Mouse (Mus musculus): ENCODE data around the gene Cmss1. TPM values are rescaled to one million over a fixed set of nuclear protein-coding genes. Genes with fewer than 3 reads are reported as not detected.

Cmss1 gene
- polyA plus RNA-seq, 1 experiment from 2014 or later, result 33.9 TPM

DNA sequence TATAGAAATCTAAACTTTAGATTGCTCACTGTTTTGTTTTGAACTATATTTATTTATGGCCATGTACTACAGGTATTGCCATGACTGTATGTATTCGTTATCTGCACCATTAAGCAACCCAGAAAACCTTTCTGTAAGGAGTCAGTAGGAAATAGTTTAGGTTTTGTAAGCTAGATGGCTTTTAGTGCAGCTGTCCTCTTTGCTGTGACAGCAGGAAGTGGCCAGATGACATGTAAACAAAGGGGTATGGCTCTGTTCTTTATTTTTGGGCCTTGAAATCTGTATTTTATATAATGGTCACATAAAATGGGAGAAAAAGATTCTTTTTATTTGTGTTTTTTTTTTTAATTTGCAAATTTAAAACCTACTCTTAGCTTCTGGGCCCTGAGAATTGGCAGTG is 71.9 kb downstream of the Cmss1 start:
- WGBS, result 91% methylated on average over 1 of the region's 1 CpGs
- H3K9ac ChIP-seq, result no peak overlapping the region
- no peak overlapping the region for H3K4me3 ChIP-seq
- peaks cover 5% of the 10 kb centered on the region; the same call in 1 of the 2 replicates for H3K4me1 ChIP-seq (replicated peaks)
- no peak for ATAC-seq (ENCODE audit: low FRiP score, low read depth)
- H3K27ac ChIP-seq (replicated peaks), result no peak overlapping the region
- H3K9me3 ChIP-seq, result no peaks in the 10 kb centered on the region
- H3K4me2 ChIP-seq, result no peak overlapping the region
- no peaks in the 10 kb centered on the region for H3K27me3 ChIP-seq
- no peaks in the 10 kb centered on the region for H3K36me3 ChIP-seq

DNA sequence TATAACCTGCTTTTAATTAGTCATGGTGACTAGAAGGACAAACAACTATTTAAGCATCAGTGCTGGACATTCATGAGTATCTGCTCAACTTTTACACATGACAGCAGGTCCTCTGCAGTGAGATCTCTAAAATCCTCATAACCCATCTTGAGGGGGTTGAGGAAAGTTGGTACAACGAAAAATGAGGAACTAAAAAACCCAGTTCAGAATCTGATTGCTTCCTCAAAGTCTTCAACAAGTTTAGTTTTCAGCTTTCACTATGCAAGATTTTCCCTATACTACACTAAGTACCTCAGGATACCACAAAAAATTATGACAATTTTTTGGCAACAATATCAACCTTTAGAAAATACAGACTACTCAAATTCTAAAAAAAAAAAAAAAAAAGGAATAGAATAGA is 72.3 kb downstream of the Cmss1 start:
- H3K27me3 ChIP-seq, result no peaks in the 10 kb centered on the region
- no peak overlapping the region for H3K4me2 ChIP-seq
- WGBS, result 100% methylated on average over 1 of the region's 1 CpGs
- no peak overlapping the region for H3K4me3 ChIP-seq
- no peaks in the 10 kb centered on the region for H3K36me3 ChIP-seq
- peaks cover 5% of the 10 kb centered on the region; the same call in 1 of the 2 replicates for H3K4me1 ChIP-seq (replicated peaks)
- no peak for ATAC-seq (ENCODE audit: low FRiP score, low read depth)
- H3K9me3 ChIP-seq, result no peaks in the 10 kb centered on the region
- H3K9ac ChIP-seq, result no peak overlapping the region
- no peak overlapping the region for H3K27ac ChIP-seq (replicated peaks)

DNA sequence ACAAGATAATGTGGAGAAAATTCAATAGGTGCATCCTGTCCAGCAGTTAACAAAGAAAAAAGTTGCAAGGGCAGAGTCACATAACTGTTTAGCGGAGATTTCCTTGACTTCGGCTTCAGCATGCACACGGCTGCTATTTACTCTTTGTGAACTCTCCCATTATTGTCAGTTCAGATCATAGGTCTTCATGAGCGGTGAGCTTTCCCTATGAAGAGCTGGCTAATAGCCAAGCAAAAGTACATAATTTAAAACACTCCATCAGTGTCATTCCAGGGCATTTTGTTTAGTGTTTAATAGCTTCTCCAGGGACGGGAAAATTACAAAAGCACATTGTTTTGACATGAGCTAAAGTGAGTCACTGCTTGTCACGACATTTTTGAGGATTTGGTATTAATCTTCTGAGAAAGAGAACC is 74.6 kb downstream of the Cmss1 start:
- H3K36me3 ChIP-seq, result no peaks in the 10 kb centered on the region
- H3K9me3 ChIP-seq, result no peaks in the 10 kb centered on the region
- no peaks in the 10 kb centered on the region for H3K27me3 ChIP-seq
- H3K4me2 ChIP-seq, result no peak overlapping the region
- no peak for ATAC-seq (ENCODE audit: low FRiP score, low read depth)
- H3K27ac ChIP-seq (replicated peaks), result no peak overlapping the region
- H3K4me1 ChIP-seq (replicated peaks), result peaks cover 5% of the 10 kb centered on the region; the same call in 1 of the 2 replicates
- WGBS, result 22% methylated on average over 6 of the region's 6 CpGs
- no peak overlapping the region for H3K4me3 ChIP-seq
- H3K9ac ChIP-seq, result no peak overlapping the region

DNA sequence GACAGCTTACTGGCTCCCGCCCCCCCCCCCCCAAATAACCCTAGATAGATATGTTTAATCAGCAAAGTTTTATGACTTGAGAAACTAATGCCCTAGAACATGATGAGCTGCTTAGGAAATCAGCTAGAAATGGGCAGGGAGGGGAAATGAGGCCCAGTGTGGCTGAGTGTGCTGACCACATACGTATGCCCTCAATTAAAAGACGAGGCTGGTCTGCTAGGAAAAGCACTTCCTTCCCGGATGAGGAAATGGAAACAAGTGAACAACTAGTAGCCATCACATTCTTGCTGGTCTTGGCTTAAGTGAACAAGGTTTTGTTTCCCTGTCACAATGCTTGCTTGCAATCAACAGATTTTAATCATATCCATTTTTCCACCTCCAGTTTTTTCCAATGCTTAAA is 76.1 kb downstream of the Cmss1 start:
- H3K4me2 ChIP-seq, result no peak overlapping the region
- H3K36me3 ChIP-seq, result no peaks in the 10 kb centered on the region
- H3K4me3 ChIP-seq, result no peak overlapping the region
- H3K27me3 ChIP-seq, result no peaks in the 10 kb centered on the region
- no peak overlapping the region for H3K9ac ChIP-seq
- 87% methylated on average over 4 of the region's 4 CpGs for WGBS
- no peak for ATAC-seq (ENCODE audit: low FRiP score, low read depth)
- peaks cover 5% of the 10 kb centered on the region; the same call in 1 of the 2 replicates for H3K4me1 ChIP-seq (replicated peaks)
- H3K27ac ChIP-seq (replicated peaks), result no peak overlapping the region
- no peaks in the 10 kb centered on the region for H3K9me3 ChIP-seq

DNA sequence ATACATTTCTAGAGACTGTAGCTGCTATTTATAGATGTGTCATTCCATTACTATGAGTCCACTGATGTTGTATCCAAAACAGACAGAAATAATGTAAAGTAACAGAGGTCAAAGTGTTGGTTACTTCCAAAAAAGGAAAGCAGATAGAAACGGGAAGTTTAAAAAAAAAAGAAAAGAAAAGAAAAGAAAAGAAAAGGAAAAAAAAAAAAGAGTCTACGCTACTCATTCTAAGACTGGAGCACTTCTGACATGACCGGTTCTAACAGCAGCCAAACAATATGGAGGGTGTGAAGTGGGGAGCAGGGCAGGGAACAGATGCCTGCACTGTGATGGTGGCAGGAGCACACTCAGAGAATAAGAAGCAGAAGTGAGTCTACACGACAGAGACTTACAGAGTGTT is 78.2 kb downstream of the Cmss1 start:
- H3K36me3 ChIP-seq, result no peaks in the 10 kb centered on the region
- ATAC-seq (ENCODE audit: low FRiP score, low read depth), result no peak
- H3K27me3 ChIP-seq, result no peaks in the 10 kb centered on the region
- no peak overlapping the region for H3K9ac ChIP-seq
- H3K4me3 ChIP-seq, result no peak overlapping the region
- H3K4me1 ChIP-seq (replicated peaks), result peaks cover 5% of the 10 kb centered on the region; the same call in 1 of the 2 replicates
- no peak overlapping the region for H3K27ac ChIP-seq (replicated peaks)
- H3K4me2 ChIP-seq, result no peak overlapping the region
- no peaks in the 10 kb centered on the region for H3K9me3 ChIP-seq
- 66% methylated on average over 4 of the region's 4 CpGs for WGBS

DNA sequence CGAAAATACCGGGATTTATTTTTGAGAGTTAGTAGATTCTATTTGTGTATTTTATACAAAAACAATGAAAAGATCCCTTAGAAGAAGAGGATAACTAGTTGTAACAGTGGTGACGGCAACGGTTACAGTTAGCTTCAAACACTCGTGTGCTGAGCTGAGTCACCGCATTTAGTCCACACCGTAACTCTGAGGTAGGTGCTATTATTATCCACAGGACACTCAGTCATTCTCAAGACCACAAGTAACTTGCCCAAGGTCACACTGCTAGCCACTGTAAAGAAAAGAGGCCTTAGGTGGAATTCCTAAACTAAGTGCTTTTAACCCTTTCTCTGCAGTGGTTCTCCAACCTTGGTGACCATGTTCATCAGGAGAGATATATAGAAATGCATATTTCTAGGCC is 79.8 kb downstream of the Cmss1 start:
- Histone ChIP-seq H3K4me3 (no peak overlapping the region), H3K9ac (no peak overlapping the region), H3K4me1 (replicated peaks) (0 out of 2 replicates have a peak, but pooled peaks cover under 1% of the 10 kb centered on the region), H3K4me2 (no peak overlapping the region), H3K27ac (replicated peaks) (no peak overlapping the region), H3K27me3 (no peaks in the 10 kb centered on the region), H3K9me3 (no peaks in the 10 kb centered on the region), H3K36me3 (no peaks in the 10 kb centered on the region)
- ATAC-seq (ENCODE audit: low FRiP score, low read depth), result no peak
- WGBS, result 94% methylated on average over 7 of the region's 7 CpGs

DNA sequence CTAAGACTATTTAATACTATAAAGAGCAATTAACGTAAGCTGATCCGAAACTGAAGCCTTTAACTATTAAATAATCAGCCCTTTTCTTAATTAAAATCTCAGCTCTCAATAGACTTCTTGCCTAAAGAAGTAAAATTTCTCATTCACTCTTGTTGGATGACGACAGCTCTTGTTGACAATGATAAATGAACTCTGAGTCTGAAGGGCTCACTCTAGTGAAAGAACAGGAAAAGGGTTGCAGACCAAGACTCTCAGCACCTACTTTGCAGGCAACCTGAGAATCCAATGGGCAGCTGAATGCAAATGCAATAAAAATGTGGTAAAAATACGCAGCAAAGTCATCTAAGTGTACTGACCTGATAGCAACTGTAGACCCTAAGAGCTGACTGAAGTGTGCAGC is 81.2 kb downstream of the Cmss1 start:
- ATAC-seq (ENCODE audit: low FRiP score, low read depth), result no peak
- no peaks in the 10 kb centered on the region for H3K36me3 ChIP-seq
- no peak overlapping the region for H3K9ac ChIP-seq
- no peak overlapping the region for H3K4me2 ChIP-seq
- 64% methylated on average over 4 of the region's 4 CpGs for WGBS
- H3K4me1 ChIP-seq (replicated peaks), result no peaks in the 10 kb centered on the region
- no peaks in the 10 kb centered on the region for H3K27me3 ChIP-seq
- H3K4me3 ChIP-seq, result no peak overlapping the region
- no peak overlapping the region for H3K27ac ChIP-seq (replicated peaks)
- no peaks in the 10 kb centered on the region for H3K9me3 ChIP-seq

DNA sequence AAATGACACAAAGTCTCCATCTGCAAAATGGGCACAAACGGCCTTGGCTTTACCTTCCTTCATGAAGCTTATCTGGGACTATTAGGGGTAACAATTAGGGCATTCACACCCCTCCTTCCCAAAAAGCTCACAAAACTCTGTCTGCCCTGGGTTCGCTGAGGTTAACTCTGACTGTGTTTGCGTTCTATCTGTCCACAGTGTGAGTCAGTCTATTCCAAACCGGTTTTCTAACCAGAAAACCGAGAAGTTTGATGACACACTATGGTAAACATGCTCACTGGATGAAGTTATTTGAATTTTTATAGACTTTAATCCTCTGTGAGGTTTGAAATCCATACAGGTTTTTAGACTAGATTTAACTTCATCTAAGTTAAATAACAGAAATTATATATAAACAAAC is 81.6 kb downstream of the Cmss1 start:
- Histone ChIP-seq H3K27ac (replicated peaks) (no peak overlapping the region), H3K4me1 (replicated peaks) (no peaks in the 10 kb centered on the region), H3K36me3 (no peaks in the 10 kb centered on the region), H3K9me3 (no peaks in the 10 kb centered on the region), H3K27me3 (no peaks in the 10 kb centered on the region), H3K4me3 (no peak overlapping the region), H3K4me2 (no peak overlapping the region), H3K9ac (no peak overlapping the region)
- 88% methylated on average over 5 of the region's 5 CpGs for WGBS
- no peak for ATAC-seq (ENCODE audit: low FRiP score, low read depth)

DNA sequence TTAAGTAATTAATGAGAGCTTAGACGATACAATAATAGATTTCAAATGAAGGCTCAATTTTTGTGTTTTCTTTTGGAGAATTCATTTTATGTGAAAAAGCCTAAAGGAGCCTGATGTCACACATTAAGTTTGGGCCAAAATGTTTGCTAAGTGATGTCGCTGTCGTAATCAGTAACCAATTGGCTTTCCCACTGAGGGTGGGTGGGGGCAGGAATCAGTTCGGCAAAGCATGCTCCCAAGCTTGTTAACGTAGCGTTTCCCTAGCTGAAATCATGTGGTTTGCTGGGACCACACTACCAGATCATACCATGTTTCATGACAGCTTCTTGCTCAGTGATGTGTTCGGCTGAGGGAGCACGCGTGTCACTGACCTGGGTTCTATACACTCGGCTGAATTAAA is 91.0 kb downstream of the Cmss1 start:
- H3K27ac ChIP-seq (replicated peaks), result no peak overlapping the region
- no peak for ATAC-seq (ENCODE audit: low FRiP score, low read depth)
- no peak overlapping the region for H3K4me2 ChIP-seq
- H3K36me3 ChIP-seq, result no peaks in the 10 kb centered on the region
- 82% methylated on average over 10 of the region's 10 CpGs for WGBS
- no peaks in the 10 kb centered on the region for H3K27me3 ChIP-seq
- no peaks in the 10 kb centered on the region for H3K4me1 ChIP-seq (replicated peaks)
- H3K4me3 ChIP-seq, result no peak overlapping the region
- no peak overlapping the region for H3K9ac ChIP-seq
- no peaks in the 10 kb centered on the region for H3K9me3 ChIP-seq

DNA sequence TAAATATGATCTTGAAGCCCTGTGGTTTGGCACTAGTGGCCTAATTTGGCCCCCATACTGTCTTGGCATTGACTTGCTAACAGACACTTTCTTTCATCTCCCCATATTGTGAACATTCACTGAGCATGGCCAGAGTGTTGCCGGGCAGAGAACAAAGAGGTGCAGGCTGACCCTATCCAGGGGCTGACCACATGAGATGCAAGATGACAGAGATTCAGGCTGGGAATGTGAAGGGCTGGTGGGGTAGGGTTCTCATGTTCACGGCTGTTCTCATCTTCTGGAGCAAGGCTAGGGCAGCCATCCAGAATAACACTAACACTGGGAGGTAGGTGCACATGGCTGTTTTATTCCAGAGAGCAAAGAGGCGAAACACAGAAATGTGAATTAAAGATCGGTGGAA is 92.3 kb downstream of the Cmss1 start:
- no peak overlapping the region for H3K9ac ChIP-seq
- 44% methylated on average over 4 of the region's 4 CpGs for WGBS
- no peak for ATAC-seq (ENCODE audit: low FRiP score, low read depth)

DNA sequence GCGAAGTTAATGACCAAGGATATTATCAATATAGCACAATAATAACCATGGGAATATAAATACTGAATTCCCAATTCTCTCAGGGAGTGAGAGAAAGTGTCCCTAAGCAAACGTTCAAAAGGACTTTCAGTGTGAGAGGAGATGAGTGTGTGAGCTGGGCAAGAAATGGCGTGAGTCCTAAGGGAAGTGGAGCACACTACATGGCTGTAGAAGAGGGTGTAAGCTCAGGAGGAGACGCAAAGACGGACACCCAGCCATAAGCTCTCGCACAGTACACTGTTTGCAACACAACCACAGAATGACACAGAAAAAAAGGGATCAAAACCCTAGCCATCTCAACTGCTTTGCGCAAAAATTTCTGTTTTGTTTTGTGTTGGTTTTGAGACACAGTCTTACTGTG is 93.1 kb downstream of the Cmss1 start:
- Histone ChIP-seq H3K4me1 (replicated peaks) (no peaks in the 10 kb centered on the region), H3K4me2 (no peak overlapping the region), H3K9ac (no peak overlapping the region), H3K36me3 (no peaks in the 10 kb centered on the region), H3K9me3 (no peaks in the 10 kb centered on the region), H3K27me3 (no peaks in the 10 kb centered on the region), H3K4me3 (no peak overlapping the region), H3K27ac (replicated peaks) (no peak overlapping the region)
- no peak for ATAC-seq (ENCODE audit: low FRiP score, low read depth)
- WGBS, result 90% methylated on average over 7 of the region's 7 CpGs

More for the DNA sequence above, 92.3 kb downstream of the Cmss1 start:
- Histone ChIP-seq H3K27ac (replicated peaks) (no peak overlapping the region), H3K27me3 (no peaks in the 10 kb centered on the region), H3K36me3 (no peaks in the 10 kb centered on the region), H3K4me3 (no peak overlapping the region), H3K4me2 (no peak overlapping the region), H3K9me3 (no peaks in the 10 kb centered on the region), H3K4me1 (replicated peaks) (no peaks in the 10 kb centered on the region)

DNA sequence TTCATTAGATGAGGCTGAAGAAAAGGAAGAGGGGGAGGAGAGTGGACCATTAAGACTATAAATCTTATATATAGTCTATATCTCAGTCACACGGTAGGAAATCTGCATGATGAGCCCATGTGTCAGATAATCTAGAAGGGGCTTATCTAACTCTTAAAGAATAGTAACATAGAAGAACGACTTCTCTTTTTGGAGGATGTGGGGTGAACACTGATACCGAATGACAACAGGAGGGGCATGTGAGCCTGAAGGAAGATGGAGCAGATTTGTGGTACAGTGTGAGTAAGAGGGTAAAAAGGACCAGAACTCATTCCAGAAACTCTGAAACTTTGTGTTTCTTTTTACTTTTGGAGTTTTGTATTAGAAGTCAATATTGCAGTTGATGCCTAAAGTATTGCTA is 97.6 kb downstream of the Cmss1 start:
- H3K4me2 ChIP-seq, result no peak overlapping the region
- no peak overlapping the region for H3K4me3 ChIP-seq
- no peaks in the 10 kb centered on the region for H3K9me3 ChIP-seq
- H3K4me1 ChIP-seq (replicated peaks), result no peaks in the 10 kb centered on the region
- no peaks in the 10 kb centered on the region for H3K27me3 ChIP-seq
- no peaks in the 10 kb centered on the region for H3K36me3 ChIP-seq
- H3K9ac ChIP-seq, result no peak overlapping the region
- no peak for ATAC-seq (ENCODE audit: low FRiP score, low read depth)
- 87% methylated on average over 3 of the region's 3 CpGs for WGBS
- H3K27ac ChIP-seq (replicated peaks), result no peak overlapping the region

DNA sequence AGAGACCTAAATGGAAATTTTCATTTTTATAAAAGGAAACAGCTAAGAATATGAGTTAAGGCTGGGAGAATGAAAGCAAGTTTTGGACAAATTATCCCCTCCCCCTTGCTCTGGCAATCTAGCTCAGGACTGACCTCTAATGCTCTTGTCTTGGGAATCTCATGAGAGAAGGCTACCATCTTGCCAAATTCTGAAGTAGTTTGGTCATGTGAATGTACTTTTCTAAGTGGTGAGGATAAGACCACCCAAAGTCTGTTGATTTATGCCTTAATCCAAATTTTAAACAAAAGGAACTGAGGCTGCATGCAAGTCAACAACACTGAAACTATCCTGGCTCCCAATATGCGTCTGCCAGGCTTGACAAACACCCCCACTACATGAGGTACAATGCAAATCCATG is 98.3 kb downstream of the Cmss1 start:
- Histone ChIP-seq H3K27ac (replicated peaks) (no peak overlapping the region), H3K4me3 (no peak overlapping the region), H3K9me3 (no peaks in the 10 kb centered on the region), H3K4me1 (replicated peaks) (no peaks in the 10 kb centered on the region), H3K36me3 (no peaks in the 10 kb centered on the region), H3K27me3 (no peaks in the 10 kb centered on the region), H3K4me2 (no peak overlapping the region), H3K9ac (no peak overlapping the region)
- no peak for ATAC-seq (ENCODE audit: low FRiP score, low read depth)
- WGBS, result 93% methylated on average over 1 of the region's 1 CpGs
